Mouse (Mus musculus) liver, embryonic 11.5 days (tissue): ENCODE measurements around the gene Fam229a. TPM values are rescaled to one million over a fixed set of nuclear protein-coding genes. Genes with fewer than 3 reads are reported as not detected.
A peak's percentile ranks its signal among the peaks of the same experiment; 100 is the strongest.
"Not testable (repeated sequence)": the region's sequence is repeated elsewhere in the genome, so short reads cannot be mapped to it uniquely, and the experiment has no call there.

Experiments used
- ATAC-seq: fragments of 200-750 bp; cut with Nextera tagmentation; replicated peaks from 2 replicates; pipeline ENCODE4 v1.8.0; 2017; ENCODE audit warnings: moderate number of reproducible peaks, mild to moderate bottlenecking, moderate TSS enrichment, moderate library complexity; ENCODE audit not compliant: low FRiP score
- DNase-seq: peaks from one replicate; pipeline ENCODE4 v3.0.0-alpha.2; 2017; ENCODE audit warnings: low spot score
- H3K27ac ChIP-seq: fragments of 300-500 bp; sonication (generic); 2 replicates; pipeline ENCODE4 v1.5.1; 2014; ENCODE audit warnings: mild to moderate bottlenecking, low read depth, low read length, control low read depth
- H3K27me3 ChIP-seq: fragments of 300-500 bp; sonication (generic); replicated peaks from 2 replicates; pipeline ENCODE4 v1.6.1; 2014; ENCODE audit warnings: low read length, mixed read lengths; ENCODE audit not compliant: control insufficient read depth, insufficient read depth
- H3K36me3 ChIP-seq: fragments of 300-500 bp; sonication (generic); 2 replicates; pipeline ENCODE4 v1.6.1; 2014; ENCODE audit warnings: mild to moderate bottlenecking, low read length, moderate library complexity, mixed read lengths; ENCODE audit not compliant: control insufficient read depth, insufficient read depth
- H3K4me1 ChIP-seq: fragments of 300-500 bp; sonication (generic); replicated peaks from 2 replicates; pipeline ENCODE4 v1.6.1; 2014; ENCODE audit warnings: low read length, mixed read lengths; ENCODE audit not compliant: control insufficient read depth, insufficient read depth
- H3K4me2 ChIP-seq: fragments of 300-500 bp; sonication (generic); 2 replicates; pipeline ENCODE4 v1.6.1; 2014; ENCODE audit warnings: mild to moderate bottlenecking, control low read depth, moderate library complexity
- H3K4me3 ChIP-seq: fragments of 300-500 bp; sonication (generic); 2 replicates; pipeline ENCODE4 v1.5.1; 2014; ENCODE audit warnings: low read depth, low read length, control low read depth
- H3K9ac ChIP-seq: fragments of 300-500 bp; sonication (generic); 2 replicates; pipeline ENCODE4 v1.6.1; 2014; ENCODE audit warnings: low read depth, low read length, control low read depth
- H3K9me3 ChIP-seq: fragments of 300-500 bp; sonication (generic); 2 replicates; pipeline ENCODE4 v1.6.1; 2016; ENCODE audit warnings: low read length, inconsistent platforms, mixed read lengths; ENCODE audit not compliant: control insufficient read depth
- WGBS: fragments of 180-500 bp; shearing (Covaris S2); extraction: QIAGEN DNeasy Blood & Tissue Kit; methylation state at CpG from one replicate; pipeline ENCODE4 v1.1.7; 2014; 5-methylcytosine and 5-hydroxymethylcytosine counted together
- polyA plus RNA-seq: library from polyadenylated mRNA; unstranded; fragments of >200 nt; fragmentation: Nextera tagmentation; extraction: Ambion mirVana; gene quantifications from 2 replicates; pipeline ENCODE4 v1.2.1, GENCODE M21; 2014

Fam229a gene
- polyA plus RNA-seq, 1 experiment from 2014 or later: not detected

DNA sequence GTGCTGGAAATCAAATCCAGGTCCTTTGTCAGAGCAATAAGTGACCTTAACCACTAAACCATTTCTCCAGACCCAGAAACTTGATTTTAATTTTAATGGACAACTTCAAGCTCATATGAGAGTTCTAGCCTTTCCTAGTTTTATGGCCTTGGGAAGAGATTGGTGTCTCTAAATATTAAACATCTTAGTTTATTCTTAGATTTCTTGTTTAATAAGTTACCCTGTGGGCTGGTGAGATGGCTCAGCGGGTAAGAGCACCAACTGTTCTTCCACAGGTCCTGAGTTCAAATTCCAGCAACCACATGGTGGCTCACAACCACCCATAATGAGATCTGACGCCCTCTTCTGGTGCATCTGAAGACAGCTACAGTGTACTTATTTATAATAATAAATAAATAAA is 33.7 kb upstream of the Fam229a start:
- not testable (repeated sequence) for H3K4me3 ChIP-seq, H3K4me2 ChIP-seq, H3K4me1 ChIP-seq, DNase-seq, H3K36me3 ChIP-seq, ATAC-seq, H3K9ac ChIP-seq, H3K27ac ChIP-seq, H3K9me3 ChIP-seq, H3K27me3 ChIP-seq
- 70% methylated on average over 2 of the region's 2 CpGs for WGBS

GRCm38 (mm10) chr4:129459726-129460125 is 31.3 kb upstream of the Fam229a start:
- WGBS: 93% methylated on average over 3 of the region's 3 CpGs
- Histone ChIP-seq H3K4me3 (no peak overlapping the region), H3K36me3 (no peaks in the 10 kb centered on the region), H3K4me1 (peaks cover 25% of the 10 kb centered on the region), H3K9me3 (no peaks in the 10 kb centered on the region), H3K27me3 (no peaks in the 10 kb centered on the region), H3K4me2 (no peak overlapping the region), H3K9ac (no peak overlapping the region), H3K27ac (no peak overlapping the region)
- no peak for DNase-seq
- ATAC-seq: no peak

DNA sequence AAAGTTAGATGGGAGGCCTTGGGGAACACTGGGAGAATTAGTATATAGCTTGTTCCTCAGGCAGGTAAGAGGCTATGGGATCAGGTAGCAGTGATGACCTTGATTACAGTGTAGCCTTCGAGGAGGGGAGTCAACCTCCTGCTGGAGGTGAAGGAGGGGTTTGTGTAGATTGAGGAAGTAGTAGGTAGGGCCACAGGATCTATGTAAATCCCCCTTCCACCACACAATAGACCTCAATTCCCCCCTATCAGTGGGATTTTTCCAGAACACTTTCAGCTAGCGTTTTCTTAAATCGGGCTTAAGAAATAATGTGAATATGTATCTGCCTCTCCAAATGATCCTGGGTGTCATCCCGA is 30.2 kb upstream of the Fam229a start:
- Histone ChIP-seq H3K27me3 (no peaks in the 10 kb centered on the region), H3K36me3 (peaks cover 8% of the 10 kb centered on the region), H3K4me2 (peak overlapping the region; percentile 92), H3K9ac (peak overlapping the region; percentile 74), H3K4me1 (peaks cover 25% of the 10 kb centered on the region), H3K9me3 (no peaks in the 10 kb centered on the region), H3K27ac (peak overlapping the region; percentile 80), H3K4me3 (peak overlapping the region; percentile 80)
- WGBS: under 1% methylated on average over 4 of the region's 4 CpGs
- no peak for ATAC-seq
- DNase-seq: no peak

DNA sequence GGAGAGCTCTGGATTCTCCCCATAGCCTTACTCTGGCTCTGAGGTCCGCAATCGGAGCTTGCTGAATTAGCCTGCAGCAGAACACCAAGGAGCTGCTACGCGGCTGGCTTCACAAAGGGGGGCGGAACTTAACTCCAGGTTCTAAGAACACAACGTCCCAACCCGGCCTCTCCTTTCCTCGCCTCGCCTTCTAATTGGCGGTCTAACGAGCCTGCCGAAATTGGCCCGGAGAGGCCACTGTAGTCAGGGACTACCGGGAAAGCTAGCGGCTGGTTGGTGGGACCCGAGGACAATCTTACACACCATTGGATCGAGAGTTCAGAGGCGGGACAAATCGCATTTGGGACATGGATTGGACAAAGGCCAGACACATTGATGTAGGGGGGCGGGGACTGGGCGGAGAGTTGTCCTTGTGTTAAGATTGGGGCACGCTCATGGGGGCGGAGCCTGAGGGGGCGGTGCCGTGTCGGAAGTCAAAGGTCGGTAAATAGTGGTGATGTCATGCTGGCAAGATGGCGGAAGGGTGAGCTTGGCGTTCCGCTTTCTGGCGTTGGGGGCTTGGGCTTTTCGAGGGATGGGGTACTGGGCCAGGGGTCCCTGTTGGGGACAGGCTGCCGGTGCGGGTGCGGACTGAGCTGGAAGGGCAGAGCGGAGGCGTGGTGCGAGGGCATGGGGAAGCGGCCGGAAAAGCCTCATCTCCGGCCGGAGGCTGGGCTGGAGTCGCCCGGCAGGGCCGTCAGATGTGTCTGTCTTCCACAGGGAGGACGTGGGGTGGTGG is 29.6 kb upstream of the Fam229a start, which contains the start of gene Bsdc1:
Bsdc1 (plus strand) TSS at position 399 of the 778 bp plus-strand sequence.
- Histone ChIP-seq H3K9ac (peak within 1 kb of the TSS; percentile 76), H3K27ac (peak within 1 kb of the TSS; percentile 80), H3K36me3 (peaks cover 13% of the 10 kb centered on the region), H3K27me3 (no peaks in the 10 kb centered on the region), H3K9me3 (no peaks in the 10 kb centered on the region), H3K4me1 (peaks cover 25% of the 10 kb centered on the region), H3K4me2 (peak within 1 kb of the TSS; percentile 92), H3K4me3 (peak within 1 kb of the TSS; percentile 80)
- WGBS: under 1% methylated on average over 45 of the region's 46 CpGs
- ATAC-seq (peak; percentile 98), DNase-seq (peak; percentile 99)

DNA sequence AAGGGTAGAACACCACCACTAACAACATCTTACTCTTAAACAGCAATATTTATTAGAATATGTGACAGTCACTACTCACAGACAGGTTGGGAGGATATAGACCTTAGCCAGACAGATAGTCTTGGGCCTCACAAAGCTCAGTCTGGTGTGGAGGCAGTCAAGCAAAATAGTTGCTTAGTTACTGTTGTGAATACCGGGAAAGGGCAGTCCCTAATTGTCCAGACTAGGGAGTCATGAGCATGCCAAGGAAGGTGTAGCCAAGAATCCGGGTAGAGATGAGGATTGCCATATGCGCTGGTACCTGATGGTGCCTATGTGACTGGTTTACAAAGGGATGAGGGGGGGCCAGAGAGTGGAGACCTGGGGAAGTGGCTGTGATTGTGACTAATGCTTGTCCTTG is 28.9 kb upstream of the Fam229a start:
- no peak for DNase-seq
- ATAC-seq: no peak
- Histone ChIP-seq H3K4me2 (peak overlapping the region; percentile 76), H3K9me3 (no peaks in the 10 kb centered on the region), H3K27ac (no peak overlapping the region), H3K9ac (peak overlapping the region; percentile 76), H3K4me3 (peak overlapping the region; percentile 80), H3K27me3 (no peaks in the 10 kb centered on the region), H3K4me1 (peaks cover 25% of the 10 kb centered on the region), H3K36me3 (peaks cover 19% of the 10 kb centered on the region)
- WGBS: 36% methylated on average over 3 of the region's 3 CpGs

GRCm38 (mm10) chr4:129463097-129464059 is 27.6 kb upstream of the Fam229a start:
- Histone ChIP-seq H3K4me2 (peak overlapping the region; percentile 76), H3K4me3 (peak overlapping the region; percentile 80; the same call in 1 of the 2 replicates), H3K27ac (peak overlapping the region; percentile 88), H3K27me3 (no peaks in the 10 kb centered on the region), H3K9ac (peak overlapping the region; percentile 52; the same call in 1 of the 2 replicates), H3K4me1 (peaks cover 25% of the 10 kb centered on the region), H3K36me3 (peaks cover 27% of the 10 kb centered on the region), H3K9me3 (no peaks in the 10 kb centered on the region)
- WGBS: 71% methylated on average over 24 of the region's 24 CpGs
- DNase-seq: no peak
- ATAC-seq: peak; percentile 47

GRCm38 (mm10) chr4:129464286-129464815 is 26.6 kb upstream of the Fam229a start:
- ATAC-seq: no peak
- 79% methylated on average over 4 of the region's 4 CpGs for WGBS

GRCm38 (mm10) chr4:129476047-129476446 is 14.9 kb upstream of the Fam229a start:
- Histone ChIP-seq H3K4me1 (no peaks in the 10 kb centered on the region; the same call in 1 of the 2 replicates), H3K9ac (no peak overlapping the region), H3K4me3 (no peak overlapping the region), H3K9me3 (no peaks in the 10 kb centered on the region), H3K36me3 (peaks cover 54% of the 10 kb centered on the region), H3K27ac (no peak overlapping the region), H3K4me2 (no peak overlapping the region), H3K27me3 (no peaks in the 10 kb centered on the region)
- DNase-seq: no peak
- 89% methylated on average over 11 of the region's 11 CpGs for WGBS
- ATAC-seq: no peak

More at GRCm38 (mm10) chr4:129464286-129464815, 26.6 kb upstream of the Fam229a start:
- no peak overlapping the region for H3K4me3 ChIP-seq
- H3K27me3 ChIP-seq: no peaks in the 10 kb centered on the region
- H3K9me3 ChIP-seq: no peaks in the 10 kb centered on the region
- DNase-seq: no peak
- H3K27ac ChIP-seq: peak overlapping the region; percentile 88
- peak overlapping the region; percentile 76 for H3K4me2 ChIP-seq
- peaks cover 27% of the 10 kb centered on the region for H3K36me3 ChIP-seq
- H3K9ac ChIP-seq: peak overlapping the region; percentile 52; the same call in 1 of the 2 replicates
- peaks cover 25% of the 10 kb centered on the region for H3K4me1 ChIP-seq
